Mouse (Mus musculus): ENCODE results near the gene Pla1a.

Gene Pla1a

GRCm38 (mm10) chr16:38389284-38389893 is 43.6 kb downstream of the Pla1a start:
- DNase-seq (ENCODE audit: low spot score in 2 of 2) = no peak

DNA sequence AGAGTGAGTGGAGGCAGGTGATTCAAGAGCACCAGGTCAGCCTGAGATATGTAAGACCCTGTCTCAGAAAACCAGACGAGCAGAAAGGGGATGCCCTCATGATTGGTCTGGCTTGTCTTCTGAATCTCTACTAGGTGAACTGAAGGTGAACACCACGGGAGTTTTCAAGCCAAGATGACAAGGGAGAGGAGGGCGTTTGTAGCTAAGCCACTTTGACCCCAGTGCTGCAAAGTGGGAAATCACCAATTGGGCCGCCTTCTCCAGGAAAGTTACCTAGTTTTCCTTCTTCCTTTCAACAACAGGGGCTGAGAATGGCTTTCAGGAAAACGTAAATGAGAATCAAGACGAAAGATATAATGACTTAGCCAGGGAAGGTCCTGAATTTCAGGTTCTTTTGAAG is 44.2 kb downstream of the Pla1a start:
- no peak for DNase-seq (ENCODE audit: low spot score in 2 of 2)

- no peak for DNase-seq (ENCODE audit: low spot score in 2 of 2)
Measured at GRCm38 (mm10) chr16:38387389-38387788, 45.6 kb downstream of the Pla1a start.

DNA sequence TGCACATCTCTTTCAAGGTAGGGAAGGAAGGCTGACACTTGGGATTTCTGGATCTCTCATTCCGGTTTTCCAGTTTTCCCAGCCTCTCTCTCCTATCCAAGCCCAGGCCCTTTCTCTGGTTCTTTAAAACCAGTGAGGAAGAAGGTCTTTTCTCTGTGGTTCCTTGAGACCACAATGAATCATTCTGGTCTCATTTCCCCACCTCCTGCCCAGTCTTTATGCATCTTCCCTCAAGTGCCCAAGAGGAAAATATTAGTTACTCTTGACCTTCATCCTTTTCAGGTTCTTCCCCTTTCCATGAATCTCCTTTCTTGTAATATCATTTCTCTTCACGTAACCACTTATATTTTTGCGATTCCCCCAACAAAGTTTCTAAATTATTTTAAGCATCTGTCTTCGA is 47.2 kb downstream of the Pla1a start:
- DNase-seq (ENCODE audit: low spot score in 2 of 2) = no peak

DNA sequence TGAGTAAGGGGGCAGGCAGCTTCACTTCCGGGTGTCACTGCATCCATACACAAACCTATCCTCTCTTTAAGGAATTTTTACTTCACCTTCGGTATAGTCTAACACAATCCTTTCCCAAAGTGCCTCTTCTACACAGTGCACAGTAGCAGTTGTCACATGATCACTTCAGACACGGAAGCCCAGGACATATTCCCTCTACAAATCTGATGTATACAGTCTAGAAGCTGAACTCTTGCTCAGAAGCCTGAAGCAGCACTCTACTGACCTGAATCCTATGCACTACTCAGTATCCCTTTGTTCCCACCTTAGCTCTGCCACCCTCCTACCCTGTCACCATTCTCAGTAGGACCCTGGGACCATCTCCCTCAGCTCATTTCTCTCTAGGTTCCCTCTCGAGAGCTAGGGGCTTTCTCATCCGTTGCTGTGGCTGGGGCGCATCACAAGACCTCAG is 47.7 kb downstream of the Pla1a start:
- no peak for DNase-seq (ENCODE audit: low spot score in 2 of 2)

DNA sequence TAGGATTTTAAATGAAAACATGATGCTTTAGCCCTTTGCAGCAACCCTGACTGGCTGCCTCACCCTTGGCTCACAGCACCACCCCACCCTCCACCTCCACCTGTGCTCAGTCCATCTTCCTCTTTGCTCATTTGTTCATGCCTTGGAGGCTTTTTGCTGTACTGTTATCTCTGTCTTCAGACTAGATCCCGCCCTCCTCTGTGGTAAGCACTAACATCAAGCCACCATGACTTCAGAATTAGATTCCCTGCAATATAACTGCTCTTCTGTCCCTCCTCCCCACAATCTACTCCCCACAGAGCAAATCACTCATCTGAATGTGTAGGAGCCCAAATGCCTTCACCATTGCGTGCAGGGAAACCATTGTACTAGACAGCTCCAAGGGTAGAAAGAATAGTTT is 49.3 kb downstream of the Pla1a start:
- DNase-seq (ENCODE audit: low spot score in 2 of 2) = no peak

DNA sequence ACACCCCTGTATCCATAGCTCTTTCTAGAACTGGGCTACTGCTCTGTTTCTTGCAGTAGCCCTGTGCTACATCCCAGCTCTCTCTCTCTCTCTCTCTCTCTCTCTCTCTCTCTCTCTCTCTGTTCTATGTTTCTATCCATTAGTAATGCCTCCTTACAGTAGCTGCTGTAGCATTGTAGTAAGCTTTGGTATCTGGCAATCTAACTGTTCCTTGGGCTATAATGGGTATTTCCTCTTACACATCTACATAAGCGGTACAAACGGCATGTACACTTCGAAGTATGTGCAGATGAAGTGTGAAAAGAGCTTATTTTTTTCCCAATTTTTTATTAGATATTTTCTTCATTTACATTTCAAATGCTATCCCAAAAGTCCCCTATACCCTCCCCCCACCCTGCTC is 53.0 kb downstream of the Pla1a start:
- DNase-seq (ENCODE audit: low spot score in 2 of 2) = no peak

- no peak for DNase-seq (ENCODE audit: low spot score in 2 of 2)
Measured at GRCm38 (mm10) chr16:38379493-38379892, 53.5 kb downstream of the Pla1a start.

- no peak for DNase-seq (ENCODE audit: low spot score in 2 of 2)
Measured at GRCm38 (mm10) chr16:38379088-38379487, 53.9 kb downstream of the Pla1a start.

- no peak for DNase-seq (ENCODE audit: low spot score in 2 of 2)
Measured at GRCm38 (mm10) chr16:38378591-38378990, 54.4 kb downstream of the Pla1a start.

DNA sequence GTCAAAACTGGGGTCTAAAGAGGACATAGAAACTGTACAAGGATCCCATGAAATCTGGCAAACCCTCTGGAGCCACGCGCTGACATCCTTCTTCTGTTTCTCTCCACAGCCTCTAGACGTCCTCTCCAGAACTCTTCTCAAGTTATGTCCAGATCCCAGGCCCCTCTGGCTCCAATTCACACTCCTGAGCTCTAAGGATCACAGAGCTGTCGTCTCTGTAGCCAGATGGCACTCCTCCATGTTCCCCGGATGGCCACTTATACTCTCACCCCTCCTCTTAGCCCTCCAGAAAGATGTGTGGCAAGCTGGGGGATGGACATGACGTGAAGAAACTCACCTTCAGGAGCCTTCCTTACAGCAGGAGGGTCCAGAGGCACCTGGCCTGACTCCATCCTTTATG is 55.4 kb downstream of the Pla1a start:
- no peak for DNase-seq (ENCODE audit: low spot score in 2 of 2)

DNA sequence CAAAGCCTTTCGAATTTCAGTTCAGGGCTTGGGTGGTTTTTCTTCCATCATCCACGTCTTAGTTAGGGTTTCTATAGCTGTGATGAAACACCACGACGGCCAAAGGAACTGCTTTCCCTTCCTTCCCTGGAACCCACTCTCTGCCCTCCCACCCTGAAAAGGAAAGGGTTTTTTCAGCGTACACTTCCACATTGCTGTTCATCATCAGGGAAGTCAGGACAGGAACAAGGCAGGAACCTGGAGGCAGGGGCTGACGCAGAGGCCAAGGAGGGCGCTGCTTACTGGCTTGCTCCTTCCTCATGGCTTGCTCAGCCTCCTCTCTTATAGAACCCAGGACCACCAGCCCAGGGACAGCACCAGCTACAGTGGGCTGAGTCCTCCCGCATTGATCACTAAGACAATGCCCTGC is 56.1 kb downstream of the Pla1a start:
- no peak for DNase-seq (ENCODE audit: low spot score in 2 of 2)

DNA sequence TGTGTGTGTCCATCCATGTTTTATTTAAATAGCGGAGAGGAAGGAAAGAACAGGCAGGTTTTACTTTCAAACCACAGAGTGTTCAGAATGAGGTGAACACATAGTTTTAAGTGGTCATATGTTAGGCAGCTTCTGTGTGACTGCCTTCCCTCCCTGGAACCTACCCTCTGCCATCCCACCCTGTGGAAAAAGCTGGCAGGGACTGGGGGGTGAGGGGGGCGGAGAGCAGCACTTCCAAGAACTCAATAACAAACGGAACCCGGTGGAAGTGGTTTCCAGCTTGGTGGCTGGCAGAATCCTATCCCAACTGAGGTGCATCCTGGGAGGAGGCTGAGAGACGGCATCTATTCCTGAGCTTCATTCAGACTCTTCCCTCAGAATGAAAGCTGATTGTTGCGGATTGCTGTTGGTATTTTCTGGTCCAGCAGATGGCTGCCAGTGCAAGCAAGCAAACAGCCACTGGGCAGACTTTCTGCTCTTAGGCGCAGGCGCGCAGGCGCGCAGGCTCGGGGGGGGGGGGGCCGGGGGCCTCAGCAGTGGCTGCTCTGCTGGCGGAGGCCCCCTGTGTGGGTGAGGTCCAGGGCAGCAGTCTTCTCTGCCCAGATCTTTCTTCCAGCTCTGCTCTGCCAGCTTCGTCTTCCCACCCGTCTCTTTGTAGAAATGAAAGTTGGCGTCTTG is 56.6 kb downstream of the Pla1a start:
- DNase-seq (ENCODE audit: low spot score in 2 of 2) = no peak

- no peak for DNase-seq (ENCODE audit: low spot score in 2 of 2)
Measured at GRCm38 (mm10) chr16:38375182-38375581, 57.8 kb downstream of the Pla1a start.

DNA sequence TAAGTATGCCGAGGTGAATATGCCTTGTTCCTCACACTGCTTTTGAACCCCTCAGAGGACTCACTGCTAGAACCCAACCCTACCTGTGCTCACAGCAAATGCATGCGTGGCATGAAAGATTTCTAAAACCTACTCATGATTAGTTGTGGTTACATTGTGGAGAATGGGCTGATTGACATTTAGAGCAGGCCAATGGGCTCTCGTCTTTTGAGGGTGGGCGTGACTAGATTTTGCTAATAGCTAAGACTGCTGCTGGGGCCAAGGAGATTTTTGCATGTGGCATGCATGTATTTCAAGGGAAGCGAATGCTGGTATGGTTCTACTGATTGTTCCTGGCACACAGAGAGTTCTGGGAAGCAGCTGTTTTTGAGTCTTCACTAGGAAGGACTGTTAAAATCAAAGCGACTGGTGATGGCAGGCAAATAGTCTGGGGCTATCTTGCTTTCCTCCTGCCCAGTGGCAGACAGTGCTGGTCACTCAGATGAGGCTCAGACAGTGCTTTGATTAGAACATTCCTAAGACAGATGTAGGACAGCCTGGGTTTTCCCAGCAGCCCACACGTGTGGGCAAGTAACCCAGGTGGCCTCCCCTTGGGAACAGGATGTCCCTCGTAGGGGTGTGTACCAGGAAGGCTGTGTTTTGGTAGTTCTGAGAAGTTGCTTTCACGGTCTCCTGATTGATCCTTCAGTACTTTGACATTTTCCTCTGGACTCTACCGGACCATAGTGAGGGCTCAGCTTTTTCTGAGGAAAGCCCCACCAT is 58.4 kb downstream of the Pla1a start:
- no peak for DNase-seq (ENCODE audit: low spot score in 2 of 2)

DNA sequence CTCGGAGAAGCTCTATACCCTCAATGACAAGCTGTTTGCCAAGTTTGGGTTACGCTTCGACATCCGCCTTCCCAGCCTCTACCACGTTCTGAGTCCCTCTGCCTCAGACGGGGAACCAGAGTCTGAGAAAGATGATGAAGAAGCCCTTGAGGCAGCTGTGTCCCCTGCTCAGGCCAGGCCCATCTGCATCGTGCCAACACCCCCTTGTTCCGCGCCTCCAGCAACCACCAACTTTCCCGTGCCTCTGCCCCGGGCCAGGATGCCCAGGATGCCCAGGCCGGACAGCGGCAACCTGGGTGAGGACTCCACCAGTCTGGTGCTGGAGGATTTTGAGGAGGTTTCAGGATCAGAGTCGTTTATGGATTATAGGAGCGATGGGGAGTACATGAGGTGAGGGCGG is 59.0 kb downstream of the Pla1a start:
- DNase-seq (ENCODE audit: low spot score in 2 of 2) = no peak

DNA sequence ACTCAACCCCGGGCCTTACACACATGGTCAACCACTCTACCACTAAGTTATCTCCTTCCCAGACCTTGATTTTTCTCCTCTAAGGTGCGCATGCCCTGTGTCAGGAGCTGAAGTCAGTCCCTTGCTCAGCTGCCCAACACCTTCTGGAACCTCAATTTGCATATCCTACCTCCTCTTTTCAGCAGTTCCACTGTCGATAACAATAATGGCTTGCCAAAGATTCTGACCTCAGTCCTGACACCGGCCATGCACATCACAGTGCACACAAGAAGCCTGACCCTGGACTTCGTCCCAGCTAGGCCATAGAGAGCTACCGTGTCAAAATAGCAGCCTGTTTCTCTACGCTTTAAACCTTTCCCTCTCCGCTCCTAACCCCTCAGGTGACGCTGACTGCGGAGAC is 59.5 kb downstream of the Pla1a start:
- DNase-seq (ENCODE audit: low spot score in 2 of 2) = no peak

- DNase-seq (ENCODE audit: low spot score in 2 of 2) = no peak
Measured at GRCm38 (mm10) chr16:38372876-38373275, 60.1 kb downstream of the Pla1a start.

GRCm38 (mm10) chr16:38371705-38372296 is 61.1 kb downstream of the Pla1a start:
- no peak for DNase-seq (ENCODE audit: low spot score in 2 of 2)

DNA sequence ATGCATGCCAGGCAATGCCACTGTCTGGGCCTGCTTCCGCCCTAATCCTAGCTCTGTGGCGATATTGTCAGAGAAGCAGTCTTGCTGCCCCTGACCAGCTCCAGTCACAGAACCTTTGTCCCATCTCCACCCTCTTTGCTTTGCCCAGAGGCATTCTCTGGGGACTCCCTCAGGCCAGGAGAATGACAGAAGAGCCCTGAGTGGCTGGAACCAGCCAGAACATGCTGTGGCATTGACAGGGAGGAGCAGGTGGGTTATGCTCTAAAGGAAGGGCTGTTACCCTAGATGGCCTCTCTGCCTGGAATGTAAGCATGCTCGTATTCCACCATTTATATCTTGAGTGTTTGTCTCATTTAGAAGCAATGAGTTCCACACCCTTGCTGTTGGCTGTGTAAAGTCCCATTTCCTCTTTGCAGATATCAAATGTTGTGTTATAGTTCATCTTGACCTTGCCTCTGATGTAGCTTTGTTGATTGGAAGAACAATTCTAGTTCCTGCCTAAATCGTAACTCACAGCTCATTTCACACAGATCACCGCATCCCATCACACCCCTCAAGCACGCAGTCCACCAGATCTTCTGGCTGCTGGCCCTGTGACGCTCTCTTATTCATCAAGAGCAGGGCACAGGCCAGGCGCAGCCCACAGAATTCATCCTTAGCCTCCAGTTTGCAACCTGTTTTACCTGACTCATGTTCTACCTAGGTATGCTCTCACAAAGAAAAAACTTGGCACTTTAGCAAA is 62.1 kb downstream of the Pla1a start:
- DNase-seq (ENCODE audit: low spot score in 2 of 2) = no peak

DNA sequence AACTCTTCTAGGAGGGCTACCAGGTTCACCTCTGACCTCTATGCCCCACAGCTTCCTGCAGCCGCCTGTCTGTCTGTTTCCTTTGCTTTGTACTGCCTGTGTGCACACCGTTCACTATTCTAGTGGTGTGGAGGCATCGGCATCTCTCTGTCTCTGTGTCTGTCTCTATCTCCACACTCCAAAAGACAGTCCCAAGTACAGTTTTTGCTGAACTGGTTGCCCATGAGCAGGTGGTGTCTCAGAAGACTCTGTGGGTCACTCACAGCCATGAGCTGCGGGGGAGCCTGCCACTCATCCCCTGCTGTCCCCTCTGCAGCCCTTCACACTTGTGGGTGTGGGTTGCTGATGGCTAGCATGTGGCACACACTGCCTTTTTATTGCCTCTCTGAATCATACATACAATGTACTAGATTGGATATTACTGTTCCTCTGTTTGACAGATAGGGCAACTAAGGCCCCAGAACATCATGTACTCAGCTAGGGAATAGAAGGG is 62.9 kb downstream of the Pla1a start:
- DNase-seq (ENCODE audit: low spot score in 2 of 2) = no peak

DNA sequence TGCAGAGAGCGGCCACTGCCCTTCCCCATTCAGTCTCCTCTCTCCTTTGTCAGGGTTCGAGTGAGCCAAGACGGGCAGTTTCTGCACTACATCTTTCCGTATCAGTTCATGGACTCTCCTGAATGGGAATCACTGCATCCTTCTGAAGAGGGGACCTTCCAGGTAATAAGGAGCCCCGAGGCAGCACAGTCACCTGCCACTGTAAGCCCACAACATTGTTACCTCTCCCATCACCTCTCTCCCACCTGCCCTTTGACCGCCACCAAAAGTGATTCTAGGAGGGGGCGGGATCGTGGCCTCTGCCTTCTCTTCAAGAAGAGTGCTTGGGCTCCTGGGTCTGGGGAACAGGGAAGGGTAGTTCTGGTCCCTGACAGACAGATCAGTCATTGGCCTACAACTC is 63.5 kb downstream of the Pla1a start:
- no peak for DNase-seq (ENCODE audit: low spot score in 2 of 2)

All from urinary bladder, adult 18-20 months (tissue).